Mouse (Mus musculus): ENCODE results near the gene Foxn3.

The Foxn3 gene

GRCm38 (mm10) chr12:99563219-99564059 lies at the start of gene Foxn3:
Gene Foxn3, minus strand, starts transcription at chr12:99563582.
- DNase-seq, result peak; percentile 38

DNA sequence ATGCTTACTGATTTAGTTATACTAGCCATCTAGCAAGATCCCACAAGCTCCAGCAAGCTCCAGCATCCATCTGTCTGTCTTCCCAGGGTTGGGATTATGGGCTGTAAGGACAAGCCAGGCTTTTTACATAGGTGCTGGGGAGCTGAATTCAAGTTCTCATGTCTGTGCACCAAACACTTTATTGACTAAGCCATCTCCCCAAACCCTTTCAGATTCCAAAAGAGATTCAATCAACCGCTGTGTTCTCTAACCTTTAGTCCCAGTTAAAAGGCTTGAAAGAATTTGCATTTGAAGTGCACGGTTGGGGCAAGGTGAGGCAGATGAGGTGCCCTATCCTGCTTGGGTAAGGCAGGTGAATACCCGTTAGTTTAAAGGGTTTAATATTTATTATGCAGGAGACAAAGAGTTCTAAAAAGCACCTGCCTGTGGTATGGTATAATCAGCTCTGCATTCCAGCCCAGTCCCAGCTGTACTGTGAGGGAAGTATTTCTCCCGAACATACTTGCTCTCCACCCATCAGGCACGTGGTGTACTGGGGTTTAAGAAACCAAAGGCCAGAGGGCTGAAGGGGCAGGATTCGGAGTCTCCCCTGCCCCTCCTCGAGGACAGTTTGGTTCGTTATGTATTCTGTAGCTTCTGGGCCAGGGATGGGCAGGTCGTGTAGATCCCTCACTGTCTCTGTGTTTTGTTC lies 48.9 kb upstream of the Foxn3 start:
- no peak for DNase-seq

GRCm38 (mm10) chr12:99610868-99611267 lies 47.5 kb upstream of the Foxn3 start:
- DNase-seq, result no peak

DNA sequence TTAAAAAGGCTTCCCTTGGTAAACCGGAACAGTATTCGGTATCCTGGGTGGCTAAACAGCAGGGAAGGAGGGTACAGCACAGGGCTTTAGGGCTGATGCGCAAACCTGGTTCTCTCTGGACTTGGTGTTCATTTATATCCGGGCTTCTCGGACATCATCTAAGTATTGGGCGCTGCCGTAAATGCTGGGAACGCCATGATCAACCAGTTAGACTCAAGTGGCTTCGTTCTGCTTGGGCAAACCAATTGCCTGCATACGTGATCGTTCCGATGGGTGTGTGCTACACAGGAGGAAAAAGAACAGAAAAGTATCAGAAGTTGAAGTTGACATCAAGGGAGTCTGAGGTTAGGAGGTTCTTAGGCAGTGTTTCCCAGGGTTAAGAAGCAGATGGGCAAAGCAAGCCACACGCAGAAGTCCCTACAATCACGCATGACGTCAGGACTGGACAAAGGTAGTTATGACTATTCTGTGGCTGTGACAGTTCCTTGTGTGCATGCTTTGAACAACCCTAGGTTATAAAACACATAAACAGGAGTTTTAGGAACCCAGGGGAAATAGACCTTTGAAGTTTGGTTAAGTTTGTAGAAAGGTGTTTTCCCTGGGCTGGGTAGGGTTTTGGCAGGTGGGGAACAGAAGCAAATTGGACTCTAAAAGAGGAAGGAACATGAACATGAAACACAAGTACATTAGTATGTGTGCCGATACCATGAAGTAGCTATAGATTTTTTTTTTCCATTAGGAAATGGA lies 46.9 kb upstream of the Foxn3 start:
- DNase-seq, result no peak

DNA sequence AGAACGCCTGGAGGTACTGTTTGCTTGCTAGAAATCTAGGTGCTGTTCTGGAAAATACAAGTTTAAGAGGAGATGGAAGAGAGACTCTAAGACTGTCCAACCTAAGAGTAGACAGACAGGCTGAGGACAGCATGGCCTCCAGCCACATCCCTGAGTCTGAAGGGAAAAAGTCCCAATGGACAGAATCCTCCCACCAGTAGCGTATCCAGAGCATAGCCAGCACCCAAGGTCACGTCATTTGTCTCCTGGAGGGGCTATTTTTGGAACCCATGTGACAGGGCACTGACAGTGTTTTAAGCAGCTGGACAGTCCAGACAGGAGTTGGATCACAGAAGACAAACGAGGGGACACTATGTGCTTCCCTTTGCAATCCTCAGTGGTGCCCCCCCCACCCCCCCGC lies 46.3 kb upstream of the Foxn3 start:
- DNase-seq, result no peak

- no peak for DNase-seq
Measured at GRCm38 (mm10) chr12:99608279-99608955, 45.0 kb upstream of the Foxn3 start.

DNA sequence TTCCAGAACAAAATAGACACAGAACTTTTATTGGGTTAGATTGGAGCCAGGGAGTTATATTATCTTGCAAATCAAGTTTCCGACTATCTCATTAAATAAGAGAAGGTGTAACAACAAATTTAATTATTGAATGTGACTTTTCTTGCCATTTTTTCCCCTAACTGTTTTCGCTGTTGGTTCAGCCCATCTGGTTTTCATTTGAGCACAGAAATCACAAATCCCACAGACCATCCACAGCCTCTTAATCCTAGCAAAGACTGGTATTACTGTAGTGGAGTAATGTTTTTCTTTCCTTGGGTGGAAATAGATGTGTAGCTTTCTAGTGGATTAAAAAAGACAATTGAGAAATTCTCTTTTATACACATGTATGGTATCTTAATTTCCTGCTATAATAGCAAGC lies 40.0 kb upstream of the Foxn3 start:
- DNase-seq, result no peak

DNA sequence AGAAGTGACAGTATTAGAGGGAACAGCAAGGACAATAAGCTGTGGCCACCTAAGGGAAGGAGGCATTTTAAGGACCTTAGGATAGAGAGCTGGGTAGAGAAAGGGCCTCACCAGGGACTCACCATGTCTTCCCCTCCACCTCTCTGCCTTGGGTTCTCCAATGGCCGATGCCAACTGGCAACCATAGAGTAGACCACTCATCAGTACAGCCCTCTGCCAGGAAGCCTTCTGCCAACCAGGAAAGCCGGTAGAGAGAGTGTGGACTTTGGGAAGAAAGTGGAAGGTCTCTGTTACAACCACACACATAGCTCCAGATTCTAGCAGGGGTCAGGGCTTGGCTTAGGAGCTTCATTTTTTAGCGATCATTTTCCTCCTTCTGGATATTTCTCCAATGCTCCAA lies 38.5 kb upstream of the Foxn3 start:
- DNase-seq, result no peak

DNA sequence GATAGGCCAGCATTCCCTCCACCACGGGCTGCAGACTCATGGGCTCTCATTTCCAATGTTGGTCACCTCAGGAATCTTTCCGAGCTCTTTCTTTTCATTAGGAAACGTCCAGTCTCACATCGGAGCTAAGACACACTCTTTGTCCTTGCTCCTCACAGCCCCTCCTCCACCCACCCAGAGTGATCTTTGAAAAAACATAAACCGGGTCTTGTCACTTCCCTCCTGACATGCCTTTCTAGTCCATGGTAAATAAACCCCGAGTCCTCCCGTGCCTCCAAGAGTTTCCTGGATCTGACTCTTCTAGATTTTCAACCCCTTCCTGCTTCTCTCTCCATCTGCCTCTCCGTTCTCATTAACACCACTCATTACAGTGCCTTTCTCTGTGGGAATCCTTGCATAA lies 38.0 kb upstream of the Foxn3 start:
- no peak for DNase-seq

DNA sequence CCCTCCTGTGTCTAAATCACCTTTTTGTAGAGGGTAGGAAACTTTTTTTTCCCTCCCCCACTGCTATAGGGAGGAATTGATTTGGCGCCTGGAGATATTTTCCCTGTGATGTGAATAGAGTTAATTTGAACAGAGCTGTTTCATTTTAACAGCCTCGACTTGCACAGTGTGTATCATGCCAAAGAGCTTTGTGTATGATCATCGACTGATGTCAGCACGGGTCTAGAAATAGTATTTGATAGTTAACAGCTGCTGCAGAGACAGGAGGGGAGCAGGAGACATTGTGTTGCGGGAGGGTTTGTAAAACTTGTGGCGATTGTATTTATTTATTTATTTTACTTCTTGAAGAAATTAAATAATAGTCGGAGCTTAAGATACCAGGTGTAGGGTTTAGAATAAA lies 36.2 kb upstream of the Foxn3 start:
- no peak for DNase-seq

GRCm38 (mm10) chr12:99596397-99596796 lies 33.0 kb upstream of the Foxn3 start:
- no peak for DNase-seq

DNA sequence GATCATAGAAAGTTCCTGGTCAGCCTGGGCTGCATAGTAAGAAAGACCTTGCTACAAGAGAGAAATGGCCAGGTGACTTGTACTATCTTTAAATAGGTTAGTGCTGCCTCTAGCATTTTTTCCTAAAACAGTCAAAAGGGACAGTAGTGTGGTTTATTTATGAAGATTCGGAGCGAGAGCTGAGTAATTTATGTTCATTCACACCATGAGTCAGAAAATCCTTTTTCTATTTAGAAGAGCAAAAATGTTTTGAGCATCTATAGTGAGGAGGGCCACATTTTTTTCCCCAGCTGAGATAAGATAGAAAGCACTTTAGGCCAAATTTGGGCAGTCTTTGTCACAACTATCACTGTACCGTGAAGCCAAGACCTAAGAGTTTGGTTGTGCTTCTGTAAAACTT lies 24.0 kb upstream of the Foxn3 start:
- DNase-seq, result no peak

DNA sequence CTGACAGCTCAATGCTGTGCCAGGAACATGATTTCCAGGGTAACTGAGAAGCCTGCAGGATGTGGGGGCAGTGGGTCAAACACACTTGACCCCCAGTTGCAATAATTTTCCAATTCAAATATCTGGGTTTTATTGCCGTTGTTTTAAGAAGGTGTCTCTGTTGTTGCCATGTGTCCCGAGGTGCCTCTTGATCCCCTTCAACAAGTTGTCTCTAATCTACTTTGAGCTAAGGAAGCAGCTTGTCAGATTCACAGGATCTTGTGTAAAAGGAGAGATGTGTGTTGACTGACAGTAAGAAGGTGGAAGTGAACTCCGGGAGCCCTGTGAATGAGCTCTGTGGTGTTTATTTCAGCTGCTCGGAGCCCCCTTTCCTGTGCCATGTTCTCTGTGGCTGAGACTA lies 16.6 kb upstream of the Foxn3 start:
- DNase-seq, result no peak

- no peak for DNase-seq
Measured at GRCm38 (mm10) chr12:99576682-99577081, 13.3 kb upstream of the Foxn3 start.

DNA sequence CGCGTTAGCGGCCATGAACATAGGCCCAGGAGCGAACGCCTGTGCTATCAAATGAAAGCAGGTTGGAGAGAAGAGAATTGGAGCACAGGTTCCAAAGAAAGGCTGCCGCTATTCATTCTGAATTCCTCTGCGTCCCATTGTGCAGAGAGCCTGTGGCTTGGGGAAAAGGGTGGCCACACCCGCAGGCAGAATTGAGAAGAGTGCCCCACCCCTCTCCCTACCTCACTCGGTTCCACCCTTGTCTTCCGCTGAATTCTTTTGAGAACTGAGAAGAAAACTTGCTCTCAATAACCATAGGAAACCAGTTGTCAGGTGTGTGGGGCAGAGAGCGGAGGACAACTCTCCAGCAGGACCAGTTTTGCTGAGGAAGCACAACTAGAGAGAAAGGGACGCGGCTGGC lies 10.9 kb upstream of the Foxn3 start:
- no peak for DNase-seq

DNA sequence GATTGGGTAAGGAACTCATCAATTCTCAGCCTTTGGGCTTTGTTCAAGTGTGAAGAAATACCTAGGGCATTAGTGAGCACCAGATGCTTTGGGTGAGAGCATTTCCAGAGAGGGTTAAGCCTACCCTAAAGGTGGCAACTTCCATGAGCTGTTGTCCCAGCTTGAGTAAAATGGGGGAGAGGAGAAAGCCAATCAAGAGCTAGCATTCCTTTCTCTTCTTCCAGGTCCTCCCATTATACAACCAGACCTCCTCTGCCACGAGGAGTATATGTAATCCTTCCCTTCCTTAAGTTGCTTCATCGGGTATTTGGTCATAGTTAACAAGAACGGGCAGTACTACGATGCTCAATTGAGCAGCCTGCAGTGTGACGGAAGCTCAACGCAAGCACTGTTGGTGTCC lies 9.7 kb upstream of the Foxn3 start:
- DNase-seq, result no peak

DNA sequence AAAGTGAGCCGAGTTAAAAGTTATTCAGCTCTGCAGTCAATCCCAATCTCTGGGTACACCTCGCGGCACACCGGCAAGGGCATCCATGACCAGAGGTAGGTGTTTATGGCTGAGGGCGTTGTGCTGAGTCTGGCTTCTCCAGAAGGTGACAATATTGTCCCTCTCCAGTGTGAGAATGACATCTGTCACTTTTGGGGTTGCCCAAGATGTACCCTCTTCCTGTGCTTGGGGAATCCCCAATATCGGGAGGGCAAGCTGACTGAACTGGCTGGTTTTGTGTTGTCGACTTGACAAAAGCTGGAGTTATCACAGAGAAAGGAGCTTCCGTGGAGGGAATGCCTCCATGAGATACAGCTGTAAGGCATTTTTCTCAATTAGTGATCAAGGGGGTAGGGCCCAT lies 8.6 kb upstream of the Foxn3 start:
- DNase-seq, result no peak

GRCm38 (mm10) chr12:99570197-99570956 lies 7.0 kb upstream of the Foxn3 start:
- DNase-seq, result peak; percentile 36

GRCm38 (mm10) chr12:99565606-99566005 lies 2.2 kb upstream of the Foxn3 start:
- DNase-seq, result no peak

- DNase-seq, result no peak
Measured at GRCm38 (mm10) chr12:99564301-99564910, 1.0 kb upstream of the Foxn3 start.

DNA sequence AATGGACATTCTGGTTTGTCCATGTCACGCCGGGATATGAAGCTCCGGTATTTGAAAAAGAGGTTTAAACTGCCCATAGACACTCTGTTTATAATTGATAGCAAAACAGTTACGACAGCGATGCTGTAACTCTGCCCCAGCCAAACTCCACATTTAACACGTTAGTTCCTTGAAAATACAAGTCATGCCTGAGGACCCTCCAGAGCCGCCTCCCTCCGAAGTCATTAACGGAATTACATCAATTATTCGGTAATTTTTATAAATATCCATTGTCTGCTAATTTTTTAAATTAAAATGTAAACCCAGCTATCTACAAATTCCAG lies 554 bp downstream of the Foxn3 start:
- peak; percentile 27 for DNase-seq
